Mouse (Mus musculus) gonadal fat pad, adult 2 months (tissue): ENCODE results near the gene Ski. TPM values are rescaled to one million over a fixed set of nuclear protein-coding genes. Genes with fewer than 3 reads are reported as not detected.

Experiments
- DNase-seq: peaks from one replicate; pipeline ENCODE4 v3.0.0-alpha.2; 2012; ENCODE audit warnings: low read depth
- polyA plus RNA-seq: library from polyadenylated mRNA; depleted of rRNA; stranded (reverse); fragments of >200 nt; gene quantifications from 2 replicates; pipeline ENCODE4 v1.2.3, GENCODE M21; 2012

The Ski gene
- polyA plus RNA-seq, 1 experiment: 61.5 TPM

- DNase-seq: no peak
These were observed 71.9 kb downstream of the Ski start for GRCm38 (mm10) chr4:155150276-155151113.

- no peak for DNase-seq
These were observed 72.5 kb downstream of the Ski start for GRCm38 (mm10) chr4:155149941-155150275.

GRCm38 (mm10) chr4:155148910-155149698, 73.3 kb downstream of the Ski start:
- peak; percentile 93 for DNase-seq

- DNase-seq: no peak
These were observed 73.9 kb downstream of the Ski start for GRCm38 (mm10) chr4:155148453-155148852.

- no peak for DNase-seq
These were observed 76.1 kb downstream of the Ski start for GRCm38 (mm10) chr4:155146107-155146823.

GRCm38 (mm10) chr4:155144548-155145180, 77.7 kb downstream of the Ski start:
- no peak for DNase-seq

GRCm38 (mm10) chr4:155143871-155144502, 78.4 kb downstream of the Ski start:
- DNase-seq: no peak

GRCm38 (mm10) chr4:155143411-155143810, 79.0 kb downstream of the Ski start:
- no peak for DNase-seq

GRCm38 (mm10) chr4:155142836-155143235, 79.6 kb downstream of the Ski start:
- DNase-seq: no peak

GRCm38 (mm10) chr4:155140795-155141265, 81.6 kb downstream of the Ski start:
- no peak for DNase-seq

GRCm38 (mm10) chr4:155140150-155140549, 82.2 kb downstream of the Ski start:
- no peak for DNase-seq

- no peak for DNase-seq
These were observed 82.9 kb downstream of the Ski start for GRCm38 (mm10) chr4:155139281-155140045.

- DNase-seq: no peak
These were observed 83.9 kb downstream of the Ski start for GRCm38 (mm10) chr4:155138451-155138850.

GRCm38 (mm10) chr4:155137891-155138290, 84.5 kb downstream of the Ski start:
- no peak for DNase-seq

GRCm38 (mm10) chr4:155135909-155136585, 86.3 kb downstream of the Ski start:
- DNase-seq: no peak

GRCm38 (mm10) chr4:155134686-155135172, 87.7 kb downstream of the Ski start:
- no peak for DNase-seq

GRCm38 (mm10) chr4:155133658-155134417, 88.6 kb downstream of the Ski start:
- DNase-seq: no peak

GRCm38 (mm10) chr4:155133188-155133587, 89.2 kb downstream of the Ski start:
- no peak for DNase-seq

- DNase-seq: no peak
These were observed 91.8 kb downstream of the Ski start for GRCm38 (mm10) chr4:155130616-155131015.
